Mouse (Mus musculus) thymus, postnatal 14 days (tissue): ENCODE data around the gene Sox15.

Source experiments
- DNase-seq: peaks from one replicate; pipeline ENCODE4 v3.0.0; 2021

Sox15 gene

DNA sequence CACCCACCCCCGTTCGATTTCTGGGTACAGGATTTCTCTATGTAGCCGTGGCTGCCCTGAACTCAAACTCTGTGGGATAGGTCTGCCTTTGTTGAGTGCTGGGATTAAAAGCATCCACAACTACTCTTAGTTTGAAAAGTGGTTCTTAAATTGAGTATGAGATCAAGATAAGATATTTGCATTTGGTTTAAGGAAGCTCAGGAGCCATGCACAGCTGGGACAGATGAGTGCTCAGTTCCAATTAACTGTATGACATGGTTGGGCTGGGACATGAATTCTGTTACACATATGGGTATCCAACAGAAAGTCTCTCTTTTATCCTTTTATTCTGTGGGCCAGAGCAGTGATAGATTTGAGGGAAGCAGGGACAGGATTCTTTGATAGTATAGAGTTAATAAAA lies 19.6 kb upstream of the Sox15 start:
- no peak for DNase-seq

- no peak for DNase-seq
These were observed 9.3 kb upstream of the Sox15 start for GRCm38 (mm10) chr11:69645860-69646259.

- DNase-seq, result no peak
These were observed 1.7 kb upstream of the Sox15 start for GRCm38 (mm10) chr11:69653399-69653798.

- DNase-seq, result no peak
These were observed 354 bp upstream of the Sox15 start for GRCm38 (mm10) chr11:69654760-69655159.

GRCm38 (mm10) chr11:69656065-69656455 lies 946 bp downstream of the Sox15 start:
- no peak for DNase-seq

GRCm38 (mm10) chr11:69656617-69657461 lies 1.7 kb downstream of the Sox15 start:
- DNase-seq, result peak; percentile 67

GRCm38 (mm10) chr11:69657462-69657881 lies 2.4 kb downstream of the Sox15 start:
- no peak for DNase-seq

- DNase-seq, result no peak
These were observed 6.2 kb downstream of the Sox15 start for GRCm38 (mm10) chr11:69661221-69661881.

GRCm38 (mm10) chr11:69662213-69662966 lies 7.3 kb downstream of the Sox15 start, which contains the start of gene Mpdu1:
TSS of gene Mpdu1 (minus strand) at chr11:69662642.
- DNase-seq, result peak; percentile 96

GRCm38 (mm10) chr11:69662967-69663671 lies 8.0 kb downstream of the Sox15 start:
- no peak for DNase-seq

GRCm38 (mm10) chr11:69663795-69664194 lies 8.7 kb downstream of the Sox15 start:
- no peak for DNase-seq

- no peak for DNase-seq
These were observed 9.7 kb downstream of the Sox15 start for GRCm38 (mm10) chr11:69664841-69665240.

- no peak for DNase-seq
These were observed 10.4 kb downstream of the Sox15 start for GRCm38 (mm10) chr11:69665457-69665960.

GRCm38 (mm10) chr11:69665961-69666664 lies 11.0 kb downstream of the Sox15 start, which contains the start of gene Cd68:
TSS of gene Cd68 (minus strand) at chr11:69666153.
- peak; percentile 40 for DNase-seq

GRCm38 (mm10) chr11:69666665-69667005 lies 11.5 kb downstream of the Sox15 start:
- DNase-seq, result no peak

- DNase-seq, result peak; percentile 98
These were observed 15.9 kb downstream of the Sox15 start for GRCm38 (mm10) chr11:69670786-69671725.

GRCm38 (mm10) chr11:69671726-69672124 lies 16.6 kb downstream of the Sox15 start:
- DNase-seq, result no peak

DNA sequence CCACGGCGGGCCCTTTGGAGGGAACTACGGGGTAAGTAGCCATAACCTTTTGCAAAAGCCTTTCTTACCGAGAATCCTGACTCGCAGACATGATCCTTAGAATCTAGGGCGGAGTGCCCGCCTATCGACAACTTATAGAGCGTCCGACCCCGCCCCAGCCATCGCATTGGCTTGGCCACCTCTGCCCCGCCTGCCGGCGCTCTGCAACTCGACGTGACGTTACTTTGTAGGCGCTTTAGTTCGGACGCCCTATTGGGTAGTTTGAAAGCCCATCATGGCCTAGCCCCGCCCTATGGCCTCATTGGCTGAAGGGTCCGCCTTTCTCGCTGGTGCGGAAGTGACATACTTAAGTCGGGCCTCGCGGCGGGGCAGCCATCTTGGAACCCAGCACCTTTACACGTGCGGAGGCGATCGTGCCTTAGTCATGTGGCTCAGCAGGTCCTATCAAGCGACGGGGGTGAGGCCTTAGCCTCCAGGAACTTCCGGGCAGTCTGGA lies 17.1 kb downstream of the Sox15 start, which contains the start of gene Eif4a1:
TSS of gene Eif4a1 (minus strand) at position 213 of the 496 bp plus-strand sequence.
- DNase-seq, result peak; percentile 99

- DNase-seq, result no peak
These were observed 24.0 kb downstream of the Sox15 start for GRCm38 (mm10) chr11:69679144-69679543.

DNA sequence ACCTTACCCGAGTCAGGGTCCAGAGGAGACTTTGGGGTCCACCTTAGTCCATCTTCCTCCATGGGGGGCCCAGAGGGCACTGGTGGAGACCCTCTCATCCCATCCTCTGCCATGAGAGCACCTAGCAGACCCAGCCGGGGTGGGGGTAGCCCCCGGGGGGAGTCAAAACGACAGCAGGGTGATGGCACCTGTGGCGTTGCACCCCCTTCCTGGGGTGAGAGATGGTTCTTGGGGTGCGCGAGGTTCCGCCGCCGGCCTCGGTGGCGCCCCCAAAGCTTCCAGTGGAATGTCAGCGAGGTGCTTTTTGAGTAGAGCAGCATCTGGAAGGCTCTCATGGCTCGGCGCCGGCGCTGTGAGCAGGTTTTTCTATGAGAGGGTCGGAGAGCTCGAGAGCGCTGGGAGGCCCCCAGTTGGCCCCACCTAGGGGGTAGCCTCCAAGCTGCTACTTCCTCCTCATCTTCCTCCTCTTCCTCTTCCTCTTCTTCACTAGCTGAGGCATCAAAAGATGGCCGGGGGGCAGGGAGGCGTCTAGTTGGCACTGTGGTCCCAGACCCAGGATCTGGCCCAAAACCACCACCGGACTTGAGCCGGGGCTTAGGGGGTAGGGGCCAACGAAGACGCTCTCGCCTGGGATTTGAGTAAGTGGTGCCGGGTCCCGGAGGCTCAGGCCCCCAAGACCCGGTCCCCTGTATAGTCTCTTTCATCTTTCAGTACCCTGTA lies 25.2 kb downstream of the Sox15 start:
- peak; percentile 15 for DNase-seq
